Mouse (Mus musculus): ENCODE measurements at regions not wholly inside any gene's neighbourhood (a gene's known extent, or its start where the extent isn't known, plus 50 kb on each side); places are given as distances from the start of the nearest gene placed in this dataset.

- Histone ChIP-seq H3K27ac (ENCODE audit: low read length) (no peak overlapping the region), H3K4me1 (ENCODE audit: insufficient read depth, low read length) (no peaks in the 10 kb centered on the region), H3K27me3 (ENCODE audit: insufficient read depth, low read length) (no peaks in the 10 kb centered on the region), H3K4me2 (replicated peaks; ENCODE audit: low read depth, low read length) (no peak overlapping the region), H3K9me3 (ENCODE audit: low read length) (no peaks in the 10 kb centered on the region), H3K9ac (replicated peaks; ENCODE audit: low read length) (no peak overlapping the region), H3K4me3 (ENCODE audit: low read length) (no peak overlapping the region), H3K36me3 (ENCODE audit: insufficient read depth, low read length) (no peaks in the 10 kb centered on the region)
- no peak for ATAC-seq (ENCODE audit: low FRiP score, low TSS enrichment)
- WGBS: 71% methylated on average over 1 of the region's 1 CpGs
Measured at GRCm38 (mm10) chr1:19528871-19529270, 320.2 kb downstream of the Tfap2b start.

- WGBS: 57% methylated on average over 1 of the region's 1 CpGs
- H3K27me3 ChIP-seq (ENCODE audit: insufficient read depth, low read length): no peaks in the 10 kb centered on the region
- peak overlapping the region; percentile 76; the same call in 1 of the 2 replicates for H3K27ac ChIP-seq (ENCODE audit: low read length)
- no peak overlapping the region for H3K9ac ChIP-seq (replicated peaks; ENCODE audit: low read length)
- no peak overlapping the region for H3K4me2 ChIP-seq (replicated peaks; ENCODE audit: low read depth, low read length)
- H3K9me3 ChIP-seq (ENCODE audit: low read length): no peaks in the 10 kb centered on the region
- no peak overlapping the region for H3K4me3 ChIP-seq (ENCODE audit: low read length)
- no peak; the same call in 1 of the 2 replicates for ATAC-seq (ENCODE audit: low FRiP score, low TSS enrichment)
- H3K4me1 ChIP-seq (ENCODE audit: insufficient read depth, low read length): 0 out of 2 replicates have a peak, but pooled peaks cover 2% of the 10 kb centered on the region
- no peaks in the 10 kb centered on the region for H3K36me3 ChIP-seq (ENCODE audit: insufficient read depth, low read length)
Measured at GRCm38 (mm10) chr1:19531406-19531805, 322.7 kb downstream of the Tfap2b start.

- H3K36me3 ChIP-seq (ENCODE audit: insufficient read depth, low read length): no peaks in the 10 kb centered on the region
- H3K27me3 ChIP-seq (ENCODE audit: insufficient read depth, low read length): no peaks in the 10 kb centered on the region
- H3K9me3 ChIP-seq (ENCODE audit: low read length): no peaks in the 10 kb centered on the region
- H3K9ac ChIP-seq (replicated peaks; ENCODE audit: low read length): no peak overlapping the region
- H3K4me3 ChIP-seq (ENCODE audit: low read length): no peak overlapping the region
- H3K4me1 ChIP-seq (ENCODE audit: insufficient read depth, low read length): 0 out of 2 replicates have a peak, but pooled peaks cover 2% of the 10 kb centered on the region
- no peak overlapping the region for H3K4me2 ChIP-seq (replicated peaks; ENCODE audit: low read depth, low read length)
- peak; percentile 65; the same call in 1 of the 2 replicates for ATAC-seq (ENCODE audit: low FRiP score, low TSS enrichment)
- H3K27ac ChIP-seq (ENCODE audit: low read length): no peak overlapping the region
- 29% methylated on average over 2 of the region's 2 CpGs for WGBS
Measured at GRCm38 (mm10) chr1:19534990-19535389, 326.3 kb downstream of the Tfap2b start.

- ATAC-seq (ENCODE audit: low FRiP score, low TSS enrichment): no peak
- Histone ChIP-seq H3K9me3 (ENCODE audit: low read length) (no peaks in the 10 kb centered on the region), H3K27ac (ENCODE audit: low read length) (no peak overlapping the region), H3K4me1 (ENCODE audit: insufficient read depth, low read length) (no peaks in the 10 kb centered on the region), H3K4me2 (replicated peaks; ENCODE audit: low read depth, low read length) (no peak overlapping the region), H3K4me3 (ENCODE audit: low read length) (no peak overlapping the region), H3K36me3 (ENCODE audit: insufficient read depth, low read length) (no peaks in the 10 kb centered on the region), H3K9ac (replicated peaks; ENCODE audit: low read length) (no peak overlapping the region), H3K27me3 (ENCODE audit: insufficient read depth, low read length) (no peaks in the 10 kb centered on the region)
- 74% methylated on average over 1 of the region's 1 CpGs for WGBS
Measured at GRCm38 (mm10) chr1:19543011-19543410, 334.3 kb downstream of the Tfap2b start.

GRCm38 (mm10) chr1:19565755-19566154 lies 357.0 kb downstream of the Tfap2b start:
- no peak overlapping the region for H3K9ac ChIP-seq (replicated peaks; ENCODE audit: low read length)
- 56% methylated on average over 3 of the region's 3 CpGs for WGBS
- no peaks in the 10 kb centered on the region for H3K36me3 ChIP-seq (ENCODE audit: insufficient read depth, low read length)
- no peaks in the 10 kb centered on the region for H3K9me3 ChIP-seq (ENCODE audit: low read length)
- H3K4me2 ChIP-seq (replicated peaks; ENCODE audit: low read depth, low read length): no peak overlapping the region
- no peak overlapping the region for H3K4me3 ChIP-seq (ENCODE audit: low read length)
- no peak; the same call in 1 of the 2 replicates for ATAC-seq (ENCODE audit: low FRiP score, low TSS enrichment)
- H3K27me3 ChIP-seq (ENCODE audit: insufficient read depth, low read length): no peaks in the 10 kb centered on the region
- no peaks in the 10 kb centered on the region for H3K4me1 ChIP-seq (ENCODE audit: insufficient read depth, low read length)
- no peak overlapping the region for H3K27ac ChIP-seq (ENCODE audit: low read length)

- Histone ChIP-seq H3K27me3 (ENCODE audit: insufficient read depth, low read length) (no peaks in the 10 kb centered on the region), H3K9ac (replicated peaks; ENCODE audit: low read length) (no peak overlapping the region), H3K4me2 (replicated peaks; ENCODE audit: low read depth, low read length) (no peak overlapping the region), H3K36me3 (ENCODE audit: insufficient read depth, low read length) (no peaks in the 10 kb centered on the region), H3K4me3 (ENCODE audit: low read length) (no peak overlapping the region), H3K9me3 (ENCODE audit: low read length) (no peaks in the 10 kb centered on the region), H3K27ac (ENCODE audit: low read length) (no peak overlapping the region), H3K4me1 (ENCODE audit: insufficient read depth, low read length) (0 out of 2 replicates have a peak, but pooled peaks cover 3% of the 10 kb centered on the region)
- WGBS: 59% methylated on average over 12 of the region's 12 CpGs
- no peak for ATAC-seq (ENCODE audit: low FRiP score, low TSS enrichment)
Measured at GRCm38 (mm10) chr1:19583071-19584034, 374.6 kb downstream of the Tfap2b start.

GRCm38 (mm10) chr1:19605506-19605905 lies 396.8 kb downstream of the Tfap2b start:
- Histone ChIP-seq H3K27me3 (ENCODE audit: insufficient read depth, low read length) (no peaks in the 10 kb centered on the region), H3K9me3 (ENCODE audit: low read length) (no peaks in the 10 kb centered on the region), H3K4me3 (ENCODE audit: low read length) (no peak overlapping the region), H3K4me1 (ENCODE audit: insufficient read depth, low read length) (no peaks in the 10 kb centered on the region), H3K27ac (ENCODE audit: low read length) (no peak overlapping the region), H3K36me3 (ENCODE audit: insufficient read depth, low read length) (no peaks in the 10 kb centered on the region), H3K9ac (replicated peaks; ENCODE audit: low read length) (no peak overlapping the region), H3K4me2 (replicated peaks; ENCODE audit: low read depth, low read length) (no peak overlapping the region)
- WGBS: 54% methylated on average over 7 of the region's 7 CpGs
- peak; percentile 65; the same call in 1 of the 2 replicates for ATAC-seq (ENCODE audit: low FRiP score, low TSS enrichment)

- Histone ChIP-seq H3K9me3 (ENCODE audit: low read length) (no peaks in the 10 kb centered on the region), H3K27me3 (ENCODE audit: insufficient read depth, low read length) (no peaks in the 10 kb centered on the region), H3K9ac (replicated peaks; ENCODE audit: low read length) (no peak overlapping the region), H3K4me3 (ENCODE audit: low read length) (no peak overlapping the region), H3K36me3 (ENCODE audit: insufficient read depth, low read length) (no peaks in the 10 kb centered on the region), H3K4me2 (replicated peaks; ENCODE audit: low read depth, low read length) (no peak overlapping the region), H3K27ac (ENCODE audit: low read length) (no peak overlapping the region), H3K4me1 (ENCODE audit: insufficient read depth, low read length) (no peaks in the 10 kb centered on the region)
- ATAC-seq (ENCODE audit: low FRiP score, low TSS enrichment): no peak
- 76% methylated on average over 4 of the region's 4 CpGs for WGBS
Measured at GRCm38 (mm10) chr1:19615688-19616087, 407.0 kb downstream of the Tfap2b start.

GRCm38 (mm10) chr1:19639136-19639535 lies 430.4 kb downstream of the Tfap2b start:
- H3K27me3 ChIP-seq (ENCODE audit: insufficient read depth, low read length): no peaks in the 10 kb centered on the region
- ATAC-seq (ENCODE audit: low FRiP score, low TSS enrichment): no peak
- no peaks in the 10 kb centered on the region for H3K4me1 ChIP-seq (ENCODE audit: insufficient read depth, low read length)
- no peaks in the 10 kb centered on the region for H3K9me3 ChIP-seq (ENCODE audit: low read length)
- H3K9ac ChIP-seq (replicated peaks; ENCODE audit: low read length): no peak overlapping the region
- no peak overlapping the region for H3K27ac ChIP-seq (ENCODE audit: low read length)
- H3K4me3 ChIP-seq (ENCODE audit: low read length): no peak overlapping the region
- no peaks in the 10 kb centered on the region for H3K36me3 ChIP-seq (ENCODE audit: insufficient read depth, low read length)
- no peak overlapping the region for H3K4me2 ChIP-seq (replicated peaks; ENCODE audit: low read depth, low read length)
- WGBS: 80% methylated on average over 8 of the region's 8 CpGs
